ENCODE assay signal across 25 mouse cellular contexts in genomic region chr5:77610496-77610895, GRCm38 (mm10).
A peak's percentile ranks its signal among the peaks of the same experiment; 100 is the strongest.
DNase-seq lines count a peak whose midpoint lies in the region; ATAC-seq and TF ChIP-seq lines count a peak whose summit lies in the region.
"Had no signal": no experiment of that assay in that cellular context is flagged by ENCODE, and none has a peak within 500 bp of the region (broad histone marks: within the 10 kb centered on the region; RNA-seq: fewer than 3 reads in every experiment).

No protein-coding gene starts in this region.

- no peaks in the 10 kb centered on the region for H3K4me1 ChIP-seq in forebrain, embryonic 16.5 days (replicated peaks; ENCODE audit: control insufficient read depth, insufficient read depth, low read length)
- no peaks in the 10 kb centered on the region for H3K4me1 ChIP-seq in forebrain, embryonic 11.5 days (replicated peaks; ENCODE audit: control insufficient read depth, insufficient read depth, low read length)
- H3K4me1 ChIP-seq: embryonic facial prominence, embryonic 10.5 days; embryonic facial prominence, embryonic 13.5 days; hindbrain, embryonic 12.5 days; hindbrain, embryonic 15.5 days; intestine, embryonic 15.5 days had no signal

- H3K36me3 ChIP-seq in forebrain, embryonic 16.5 days (ENCODE audit: control insufficient read depth, insufficient read depth): no peaks in the 10 kb centered on the region
- H3K36me3 ChIP-seq in forebrain, embryonic 11.5 days (ENCODE audit: control insufficient read depth, insufficient read depth, low read length): no peaks in the 10 kb centered on the region
- H3K36me3 ChIP-seq: embryonic facial prominence, embryonic 10.5 days; embryonic facial prominence, embryonic 13.5 days; hindbrain, embryonic 12.5 days; hindbrain, embryonic 15.5 days; intestine, embryonic 15.5 days had no signal

- no peaks in the 10 kb centered on the region for H3K27me3 ChIP-seq in forebrain, embryonic 16.5 days (replicated peaks; ENCODE audit: control insufficient read depth, insufficient read depth, low read length)
- H3K27me3 ChIP-seq in forebrain, embryonic 11.5 days (ENCODE audit: control insufficient read depth, insufficient read depth, low read length): no peaks in the 10 kb centered on the region
- H3K27me3 ChIP-seq: embryonic facial prominence, embryonic 13.5 days; hindbrain, embryonic 12.5 days; hindbrain, embryonic 15.5 days; intestine, embryonic 15.5 days had no signal

- ATAC-seq in forebrain, embryonic 16.5 days: 0 out of 2 replicates have a peak, but pooled peaks have one; percentile 52
- no peak for ATAC-seq in forebrain, embryonic 11.5 days (replicated peaks; ENCODE audit: low FRiP score)
- no peak for ATAC-seq in activated CD4-positive, CD25-positive, alpha-beta regulatory T cell, adult 4 months
- ATAC-seq: CD4-positive, CD25-positive, alpha-beta regulatory T cell, adult 4 months; intestine, embryonic 15.5 days had no signal

- H3K9me3 ChIP-seq in forebrain, embryonic 16.5 days (ENCODE audit: control insufficient read depth, low read length): 0 out of 2 replicates have a peak, but pooled peaks cover 2% of the 10 kb centered on the region
- no peaks in the 10 kb centered on the region for H3K9me3 ChIP-seq in forebrain, embryonic 11.5 days (ENCODE audit: control insufficient read depth, low read length)
- H3K9me3 ChIP-seq: hindbrain, embryonic 15.5 days; intestine, embryonic 15.5 days had no signal

- H3K4me2 ChIP-seq in forebrain, embryonic 16.5 days (ENCODE audit: low read length): no peak overlapping the region
- no peak overlapping the region for H3K4me2 ChIP-seq in forebrain, embryonic 11.5 days (ENCODE audit: low read depth, low read length, severe bottlenecking)
- H3K4me2 ChIP-seq: embryonic facial prominence, embryonic 13.5 days; heart, embryonic 11.5 days; hindbrain, embryonic 12.5 days; hindbrain, embryonic 15.5 days; intestine, embryonic 15.5 days had no signal

- TF ChIP-seq POLR2A in brain, embryonic 14.5 days (IDR thresholded peaks at IDR 0.05; ENCODE audit: borderline replicate concordance, extremely low read depth, insufficient read depth, insufficient read length, poor library complexity, severe bottlenecking): no peak

- WGBS in forebrain, embryonic 16.5 days: 38% methylated on average over 6 of the region's 6 CpGs
- WGBS in forebrain, embryonic 11.5 days: 82% methylated on average over 6 of the region's 6 CpGs

- H3K4me3 ChIP-seq in forebrain, embryonic 16.5 days (replicated peaks; ENCODE audit: low read length): no peak overlapping the region
- H3K4me3 ChIP-seq in forebrain, embryonic 11.5 days (ENCODE audit: low read depth, low read length): no peak overlapping the region
- H3K4me3 ChIP-seq: embryonic facial prominence, embryonic 10.5 days; embryonic facial prominence, embryonic 13.5 days; erythroblast, embryonic 14.5 days; gastrocnemius, adult 2 months; hindbrain, embryonic 12.5 days; hindbrain, embryonic 15.5 days; intestine, embryonic 15.5 days had no signal

- no peak for DNase-seq in forebrain, embryonic 11.5 days (ENCODE audit: low spot score)
- DNase-seq in brain, adult 2 months (ENCODE audit: low read depth, low spot score): peak; percentile 21
- DNase-seq in brain, embryonic 14.5 days (ENCODE audit: low read depth): peak; percentile 56
- no peak for DNase-seq in left cerebral cortex, postnatal 4 days
- DNase-seq: adrenal gland, adult 8-10 months; adrenal gland, postnatal 25 days; cerebellum, adult 11-12 months; cerebellum, adult 8-10 months; cerebellum, postnatal 10 days; cerebellum, postnatal 36 days; embryo, embryonic 11 days; gastrocnemius, adult 2 months; gastrocnemius, postnatal 14 days; heart, adult 11 months; kidney, adult 11 months had no signal

- intact Hi-C loops in left cerebral cortex, postnatal 4 days (cut with DNase I): no loop called here

- H3K27ac ChIP-seq in forebrain, embryonic 16.5 days (ENCODE audit: low read length): no peak overlapping the region
- no peak overlapping the region for H3K27ac ChIP-seq in forebrain, embryonic 11.5 days (ENCODE audit: low read depth, low read length)
- H3K27ac ChIP-seq: embryonic facial prominence, embryonic 10.5 days; embryonic facial prominence, embryonic 13.5 days; gastrocnemius, adult 2 months; hindbrain, embryonic 12.5 days; hindbrain, embryonic 15.5 days; intestine, embryonic 15.5 days had no signal

- no peak for TF ChIP-seq CTCF in brain, embryonic 14.5 days (IDR thresholded peaks at IDR 0.05; ENCODE audit: borderline replicate concordance, extremely low read depth, insufficient read depth, insufficient read length)

- no peak overlapping the region for H3K9ac ChIP-seq in forebrain, embryonic 16.5 days (replicated peaks; ENCODE audit: low read depth, low read length)
- no peak overlapping the region for H3K9ac ChIP-seq in forebrain, embryonic 11.5 days (ENCODE audit: low read length)
- H3K9ac ChIP-seq: embryonic facial prominence, embryonic 13.5 days; hindbrain, embryonic 12.5 days; hindbrain, embryonic 15.5 days; intestine, embryonic 15.5 days had no signal

Comparison
In these comparisons a context has a peak if more than half of its experiments do, and no peak if none do; other contexts are left out.
1. DNase-seq: peak in brain, adult 2 months (single experiment) and brain, embryonic 14.5 days (single experiment); none in forebrain, embryonic 11.5 days (single experiment) and left cerebral cortex, postnatal 4 days (single experiment).